Mouse (Mus musculus) heart, postnatal 10 days (tissue): ENCODE results near the gene Vmn1r25. TPM values are rescaled to one million over a fixed set of nuclear protein-coding genes. Genes with fewer than 3 reads are reported as not detected.
"Not testable (repeated sequence)": the region's sequence is repeated elsewhere in the genome, so short reads cannot be mapped to it uniquely, and the experiment has no call there.

Experiments used
- DNase-seq, 2 experiments: peaks; one replicate each; pipeline ENCODE4 v3.0.0; 2021
- intact Hi-C: fragments of 180-260 bp; cut with DNase I; formaldehyde crosslinking; loops from one replicate; pipeline ENCODE4 v1.15.1; 2025
- total RNA-seq, 2 experiments: library from RNA; stranded (reverse); gene quantifications; 2 replicates each; pipeline ENCODE4 v1.2.3; 2021

The Vmn1r25 gene
- total RNA-seq, result not detected

- intact Hi-C loops, result no loop called here
- no peak for DNase-seq
Observed at GRCm38 (mm10) chr6:57980710-57981109, at the start of gene Vmn1r25. Gene Vmn1r25, minus strand, starts transcription at chr6:57980810.

DNA sequence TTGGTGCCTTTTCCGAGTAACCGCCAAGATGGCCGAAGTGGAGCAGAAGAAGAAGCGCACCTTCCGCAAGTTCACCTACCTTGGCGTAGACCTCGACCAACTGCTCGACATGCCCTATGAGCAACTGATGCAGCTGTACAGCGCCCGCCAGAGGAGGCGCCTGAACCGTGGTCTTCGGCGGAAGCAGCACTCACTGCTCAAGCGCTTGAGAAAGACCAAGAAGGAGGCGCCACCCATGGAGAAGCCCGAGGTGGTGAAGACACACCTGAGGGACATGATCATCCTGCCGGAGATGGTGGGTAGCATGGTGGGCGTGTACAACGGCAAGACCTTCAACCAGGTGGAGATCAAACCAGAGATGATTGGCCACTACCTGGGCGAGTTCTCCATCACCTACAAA, 36.9 kb upstream of the Vmn1r25 start:
- DNase-seq, intact Hi-C loops: not testable (repeated sequence)

GRCm38 (mm10) chr6:58015059-58015458, 34.4 kb upstream of the Vmn1r25 start, which contains the start of gene Vmn1r26:
Gene Vmn1r26, minus strand, starts transcription at chr6:58015159.
- DNase-seq, result no peak
- intact Hi-C loops, result no loop called here

DNA sequence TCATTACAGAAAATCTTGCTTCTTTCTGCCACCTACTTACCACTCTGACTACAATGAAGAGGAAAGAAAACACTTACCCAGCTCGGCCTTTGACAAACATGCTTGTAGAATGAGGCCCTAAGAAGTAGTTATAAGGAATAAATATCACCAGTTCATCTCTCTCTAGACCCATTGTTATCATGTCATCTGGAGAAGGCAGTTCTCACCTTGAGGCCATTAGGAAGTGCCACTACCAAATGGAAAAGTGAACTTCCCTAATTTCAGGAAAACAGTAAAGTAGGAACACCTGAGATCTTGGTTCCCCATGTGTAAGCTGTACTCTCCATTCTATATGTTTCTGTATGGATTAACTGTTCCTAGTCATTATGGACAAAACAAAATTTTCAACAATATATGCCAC, 19.2 kb downstream of the Vmn1r25 start, which contains the start of gene Vmn1r24:
Vmn1r24 (minus strand) TSS at position 101 of the 400 bp plus-strand sequence.
- intact Hi-C loops, DNase-seq: not testable (repeated sequence)

Other genes starting within 250 kb of the Vmn1r25 start
- 10 to 100 TPM; 21.1 to 25.3 TPM for gene Vopp1, start 155.7 kb downstream of the Vmn1r25 start, total RNA-seq
- not detected for gene Vmn1r21, start 130.5 kb downstream of the Vmn1r25 start, total RNA-seq
- gene Vmn1r22, start 72.8 kb downstream of the Vmn1r25 start, total RNA-seq, result not detected
- gene Vmn1r23, start 54.0 kb downstream of the Vmn1r25 start, total RNA-seq, result not detected
- not detected for gene Vmn1r24, start 19.3 kb downstream of the Vmn1r25 start, total RNA-seq
- not detected for gene Vmn1r26, start 34.3 kb upstream of the Vmn1r25 start, total RNA-seq
- gene Vmn1r27, start 238.0 kb upstream of the Vmn1r25 start, total RNA-seq, result not detected